Mouse (Mus musculus): ENCODE measurements at regions not wholly inside any gene's neighbourhood (a gene's known extent, or its start where the extent isn't known, plus 50 kb on each side); places are given as distances from the start of the nearest gene placed in this dataset.

- TF ChIP-seq CTCF (IDR thresholded peaks at IDR 0.05; ENCODE audit: insufficient read depth, low read depth, low read length) (no peak), POLR2A (IDR thresholded peaks at IDR 0.05; ENCODE audit: insufficient read depth, low read depth, low read length) (no peak)
Observed at GRCm38 (mm10) chr11:63630336-63630735, 291.8 kb downstream of the Hs3st3b1 start.

Measured in olfactory bulb, adult 2 months (tissue).